Mouse (Mus musculus) A20 (cell line): ENCODE data around the gene Uggt1.
A peak's percentile ranks its signal among the peaks of the same experiment; 100 is the strongest.

Experiments used
- DNase-seq: peaks from one replicate; pipeline ENCODE4 v3.0.0-alpha.2; 2011; ENCODE audit warnings: low read depth, low spot score

The Uggt1 gene

GRCm38 (mm10) chr1:36244058-36244827 is at the start of gene Uggt1:
Gene Uggt1 (minus strand): TSS chr1:36244720.
- peak; percentile 96 for DNase-seq

- no peak for DNase-seq
Observed at GRCm38 (mm10) chr1:36293470-36293869, 49.0 kb upstream of the Uggt1 start.

- peak; percentile 92 for DNase-seq
Observed at GRCm38 (mm10) chr1:36281849-36282248, 37.3 kb upstream of the Uggt1 start.

GRCm38 (mm10) chr1:36280938-36281337 is 36.4 kb upstream of the Uggt1 start:
- no peak for DNase-seq

GRCm38 (mm10) chr1:36279202-36279601 is 34.7 kb upstream of the Uggt1 start:
- DNase-seq: peak; percentile 87

GRCm38 (mm10) chr1:36277267-36278060 is 32.9 kb upstream of the Uggt1 start:
- DNase-seq: peak; percentile 83

GRCm38 (mm10) chr1:36275635-36276389 is 31.3 kb upstream of the Uggt1 start:
- no peak for DNase-seq

- DNase-seq: peak; percentile 30
Observed at GRCm38 (mm10) chr1:36274455-36274854, 29.9 kb upstream of the Uggt1 start, which contains the start of gene Neurl3. Gene Neurl3 (minus strand): TSS chr1:36274679.

GRCm38 (mm10) chr1:36273288-36273687 is 28.8 kb upstream of the Uggt1 start:
- peak; percentile 91 for DNase-seq

- DNase-seq: peak; percentile 78
Observed at GRCm38 (mm10) chr1:36272546-36272945, 28.0 kb upstream of the Uggt1 start.

- no peak for DNase-seq
Observed at GRCm38 (mm10) chr1:36271516-36272230, 27.2 kb upstream of the Uggt1 start.

GRCm38 (mm10) chr1:36270666-36271065 is 26.1 kb upstream of the Uggt1 start:
- DNase-seq: no peak

GRCm38 (mm10) chr1:36269121-36269795 is 24.7 kb upstream of the Uggt1 start:
- DNase-seq: no peak

GRCm38 (mm10) chr1:36267595-36267994 is 23.1 kb upstream of the Uggt1 start:
- DNase-seq: no peak

- no peak for DNase-seq
Observed at GRCm38 (mm10) chr1:36266293-36266692, 21.8 kb upstream of the Uggt1 start.

- peak; percentile 89 for DNase-seq
Observed at GRCm38 (mm10) chr1:36263833-36264488, 19.4 kb upstream of the Uggt1 start.

- peak; percentile 84 for DNase-seq
Observed at GRCm38 (mm10) chr1:36261708-36262504, 17.4 kb upstream of the Uggt1 start.

- peak; percentile 22 for DNase-seq
Observed at GRCm38 (mm10) chr1:36260418-36260817, 15.9 kb upstream of the Uggt1 start.

- DNase-seq: peak; percentile 59
Observed at GRCm38 (mm10) chr1:36259281-36259680, 14.8 kb upstream of the Uggt1 start.
